Mouse (Mus musculus) liver, adult 2 months (tissue): ENCODE results near the gene Polr3c.

Experiments used
- CTCF ChIP-seq: fragments of 200-500 bp; IDR thresholded peaks from 2 replicates; pipeline ENCODE4 v1.5.1; 2011; ENCODE audit warnings: low read depth, low read length, control low read depth
- POLR2A ChIP-seq: fragments of 200-500 bp; IDR thresholded peaks from 2 replicates; pipeline ENCODE4 v1.6.1; 2011; ENCODE audit warnings: low read length, control low read depth; ENCODE audit not compliant: insufficient read depth; ENCODE audit errors: extremely low read depth

- no peak for TF ChIP-seq POLR2A
- no peak for TF ChIP-seq CTCF
Measured at GRCm38 (mm10) chr3:96746829-96747228, 19.4 kb upstream of the Polr3c start.
